Mouse (Mus musculus) neural tube, embryonic 15.5 days (tissue): ENCODE results near the gene Usp4. TPM values are rescaled to one million over a fixed set of nuclear protein-coding genes. Genes with fewer than 3 reads are reported as not detected.
"Not testable (repeated sequence)": the region's sequence is repeated elsewhere in the genome, so short reads cannot be mapped to it uniquely, and the experiment has no call there.

ENCODE experiments used
- ATAC-seq: fragments of 200-750 bp; cut with Nextera tagmentation; 2 replicates; pipeline ENCODE4 v1.8.0; 2017; ENCODE audit warnings: mild to moderate bottlenecking, moderate TSS enrichment, moderate library complexity; ENCODE audit not compliant: low FRiP score
- H3K27ac ChIP-seq: fragments of 300-500 bp; sonication (generic); replicated peaks from 2 replicates; pipeline ENCODE4 v1.5.1; 2015; ENCODE audit warnings: mild to moderate bottlenecking, inconsistent platforms
- H3K27me3 ChIP-seq: fragments of 300-500 bp; sonication (generic); replicated peaks from 2 replicates; pipeline ENCODE4 v1.6.1; 2015; ENCODE audit warnings: inconsistent platforms
- H3K36me3 ChIP-seq: fragments of 300-500 bp; sonication (generic); 2 replicates; pipeline ENCODE4 v1.6.1; 2015; ENCODE audit warnings: inconsistent platforms
- H3K4me1 ChIP-seq: fragments of 300-500 bp; sonication (generic); 2 replicates; pipeline ENCODE4 v1.6.1; 2015; ENCODE audit warnings: inconsistent platforms
- H3K4me2 ChIP-seq: fragments of 300-500 bp; sonication (generic); 2 replicates; pipeline ENCODE4 v1.6.1; 2015; ENCODE audit warnings: inconsistent platforms, mild to moderate bottlenecking, moderate library complexity
- H3K4me3 ChIP-seq: fragments of 300-500 bp; sonication (generic); replicated peaks from 2 replicates; pipeline ENCODE4 v1.5.1; 2015; ENCODE audit warnings: mild to moderate bottlenecking, inconsistent platforms
- H3K9ac ChIP-seq: fragments of 300-500 bp; sonication (generic); replicated peaks from 2 replicates; pipeline ENCODE4 v1.6.1; 2015; ENCODE audit warnings: mild to moderate bottlenecking, inconsistent platforms
- H3K9me3 ChIP-seq: fragments of 300-500 bp; sonication (generic); replicated peaks from 2 replicates; pipeline ENCODE4 v1.6.1; 2016; ENCODE audit warnings: inconsistent platforms
- WGBS: fragments of 180-500 bp; shearing (Covaris S2); methylation state at CpG from one replicate; pipeline ENCODE4 v1.1.7; 2015; ENCODE audit warnings: mixed read lengths; 5-methylcytosine and 5-hydroxymethylcytosine counted together
- polyA plus RNA-seq: library from polyadenylated mRNA; unstranded; fragments of >200 nt; fragmentation: Nextera tagmentation; extraction: Ambion mirVana; gene quantifications from 2 replicates; pipeline ENCODE4 v1.2.1, GENCODE M21; 2015

Usp4 gene
- 110 and 111 TPM in 2 replicates for polyA plus RNA-seq

DNA sequence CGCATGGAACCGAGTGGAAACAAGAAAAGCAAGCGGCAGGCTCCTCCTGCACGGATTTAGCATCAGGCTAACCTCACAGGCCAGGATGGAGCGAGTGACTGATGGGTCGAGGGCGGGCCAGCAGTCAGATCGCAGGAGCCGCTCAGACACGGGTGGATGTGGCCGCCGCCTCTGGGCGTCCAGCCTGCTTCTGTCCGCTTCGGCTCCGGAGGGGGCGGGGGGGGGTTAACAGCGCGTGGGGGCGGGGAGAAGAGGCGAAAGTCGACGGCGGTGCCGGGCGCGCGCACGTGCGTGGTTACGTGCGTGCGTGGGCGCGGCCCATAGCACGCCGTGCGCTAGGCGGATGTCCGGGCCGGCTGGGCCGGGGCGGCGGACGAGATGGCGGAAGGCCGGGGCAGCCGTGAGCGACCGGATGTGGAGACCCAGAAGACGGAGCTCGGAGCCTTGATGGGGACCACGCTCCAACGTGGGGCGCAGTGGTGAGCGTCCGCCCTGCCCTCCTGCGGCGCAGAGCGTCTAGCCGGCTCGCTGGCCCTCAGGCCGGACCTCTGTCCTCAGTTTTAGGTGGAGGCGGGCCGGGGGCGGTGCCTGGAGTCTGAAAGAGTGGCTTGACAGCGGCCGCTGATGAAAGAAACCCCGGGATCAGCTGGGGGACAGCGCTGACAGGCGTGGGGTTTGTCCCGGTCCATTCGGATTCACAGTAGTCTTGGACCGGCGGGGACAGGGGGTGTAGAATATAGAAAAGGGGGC is at the start of gene Usp4:
Gene Usp4 (plus strand): TSS at position 314 of the 750 bp plus-strand sequence.
- H3K27ac ChIP-seq, result peak within 1 kb of the TSS; percentile 98
- H3K9ac ChIP-seq, result peak within 1 kb of the TSS; percentile 90
- H3K9me3 ChIP-seq, result no peaks in the 10 kb centered on the region
- peak; percentile 96 for ATAC-seq
- peak within 1 kb of the TSS; percentile 77 for H3K4me2 ChIP-seq
- peak within 1 kb of the TSS; percentile 75 for H3K4me3 ChIP-seq
- peaks cover 27% of the 10 kb centered on the region for H3K4me1 ChIP-seq
- no peaks in the 10 kb centered on the region for H3K27me3 ChIP-seq
- under 1% methylated on average over 72 of the region's 75 CpGs for WGBS
- H3K36me3 ChIP-seq, result peaks cover 28% of the 10 kb centered on the region

DNA sequence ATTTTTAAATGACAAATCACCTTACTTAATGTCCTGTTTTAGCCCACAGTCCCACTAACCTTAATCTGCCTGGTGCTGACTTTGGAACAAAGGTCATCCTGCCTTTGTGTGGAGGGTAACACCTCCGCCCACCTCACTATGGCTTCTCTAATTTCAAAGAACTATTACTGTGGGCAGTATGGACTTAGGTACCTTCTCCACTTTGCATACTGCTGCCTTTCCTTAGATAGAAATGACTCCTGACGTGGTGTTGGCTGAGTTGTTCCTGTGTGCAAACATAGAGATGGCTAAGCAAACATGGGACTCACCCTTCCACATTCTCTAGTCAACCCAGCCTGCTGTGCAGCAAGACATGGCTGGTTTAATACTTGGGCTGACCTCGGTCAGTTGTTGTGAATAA is 45.8 kb upstream of the Usp4 start:
- ATAC-seq, result no peak
- H3K4me3 ChIP-seq, result no peak overlapping the region
- H3K9ac ChIP-seq, result no peak overlapping the region
- no peak overlapping the region for H3K27ac ChIP-seq
- no peak overlapping the region for H3K4me2 ChIP-seq
- peaks cover 23% of the 10 kb centered on the region for H3K4me1 ChIP-seq
- peaks cover 41% of the 10 kb centered on the region for H3K36me3 ChIP-seq
- whole genome bisulfite sequencing, result 78% methylated on average over 3 of the region's 3 CpGs
- no peaks in the 10 kb centered on the region for H3K27me3 ChIP-seq
- no peaks in the 10 kb centered on the region for H3K9me3 ChIP-seq

DNA sequence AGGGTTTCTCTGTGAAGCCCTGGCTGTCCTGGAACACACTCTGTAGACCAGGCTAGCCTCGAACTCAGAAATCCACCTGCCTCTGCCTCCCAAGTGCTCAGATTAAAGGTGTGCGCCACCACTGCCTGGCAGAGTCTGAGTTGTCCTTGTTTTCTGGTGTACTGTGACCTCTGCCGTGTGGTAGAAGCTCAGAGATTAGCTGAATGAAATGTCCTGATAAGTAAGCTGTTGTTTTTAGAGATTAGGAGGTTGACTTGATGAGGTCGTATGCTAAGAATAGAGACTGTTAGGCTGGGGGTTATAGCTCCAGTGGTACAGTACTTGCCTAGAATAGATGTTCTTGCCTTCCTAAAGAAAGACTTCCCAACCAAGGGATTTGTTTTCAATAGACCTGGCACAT is 42.9 kb upstream of the Usp4 start:
- H3K4me1 ChIP-seq, result peaks cover 46% of the 10 kb centered on the region
- WGBS, result 90% methylated on average over 4 of the region's 4 CpGs

DNA sequence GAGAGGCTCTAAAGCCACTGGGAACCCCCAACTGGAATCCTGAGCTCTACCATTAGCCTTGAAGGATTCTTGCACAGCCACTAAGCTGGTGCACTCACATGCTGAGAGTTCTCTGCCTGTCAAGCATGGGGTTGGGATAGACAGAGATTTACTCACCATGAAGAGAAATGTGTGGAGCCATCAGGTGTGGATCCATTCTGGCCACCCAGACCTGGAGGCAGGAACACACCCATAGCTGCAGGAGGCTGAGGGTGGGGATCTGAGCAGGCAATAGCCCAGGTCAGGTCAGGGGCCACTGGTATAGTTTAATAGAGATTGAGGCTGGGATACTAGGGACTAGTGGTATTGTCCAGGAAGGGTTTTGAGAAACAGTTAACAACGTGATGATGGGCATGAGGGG is 42.5 kb upstream of the Usp4 start:
- Histone ChIP-seq H3K9me3 (no peaks in the 10 kb centered on the region), H3K27ac (peak overlapping the region; percentile 97), H3K4me2 (peak overlapping the region; percentile 92), H3K36me3 (peaks cover 36% of the 10 kb centered on the region), H3K27me3 (no peaks in the 10 kb centered on the region), H3K4me3 (peak overlapping the region; percentile 83), H3K4me1 (peaks cover 50% of the 10 kb centered on the region), H3K9ac (peak overlapping the region; percentile 91)
- 0% methylated on average over 1 of the region's 1 CpGs for WGBS
- ATAC-seq, result no peak; the same call in 1 of the 2 replicates

More for the DNA sequence above, 42.9 kb upstream of the Usp4 start:
- peak overlapping the region; percentile 97; the same call in 1 of the 2 replicates for H3K27ac ChIP-seq
- H3K27me3 ChIP-seq, result no peaks in the 10 kb centered on the region
- peaks cover 36% of the 10 kb centered on the region for H3K36me3 ChIP-seq
- peak overlapping the region; percentile 83 for H3K4me3 ChIP-seq
- H3K9ac ChIP-seq, result peak overlapping the region; percentile 91
- H3K9me3 ChIP-seq, result no peaks in the 10 kb centered on the region
- no peak for ATAC-seq
- H3K4me2 ChIP-seq, result peak overlapping the region; percentile 92

DNA sequence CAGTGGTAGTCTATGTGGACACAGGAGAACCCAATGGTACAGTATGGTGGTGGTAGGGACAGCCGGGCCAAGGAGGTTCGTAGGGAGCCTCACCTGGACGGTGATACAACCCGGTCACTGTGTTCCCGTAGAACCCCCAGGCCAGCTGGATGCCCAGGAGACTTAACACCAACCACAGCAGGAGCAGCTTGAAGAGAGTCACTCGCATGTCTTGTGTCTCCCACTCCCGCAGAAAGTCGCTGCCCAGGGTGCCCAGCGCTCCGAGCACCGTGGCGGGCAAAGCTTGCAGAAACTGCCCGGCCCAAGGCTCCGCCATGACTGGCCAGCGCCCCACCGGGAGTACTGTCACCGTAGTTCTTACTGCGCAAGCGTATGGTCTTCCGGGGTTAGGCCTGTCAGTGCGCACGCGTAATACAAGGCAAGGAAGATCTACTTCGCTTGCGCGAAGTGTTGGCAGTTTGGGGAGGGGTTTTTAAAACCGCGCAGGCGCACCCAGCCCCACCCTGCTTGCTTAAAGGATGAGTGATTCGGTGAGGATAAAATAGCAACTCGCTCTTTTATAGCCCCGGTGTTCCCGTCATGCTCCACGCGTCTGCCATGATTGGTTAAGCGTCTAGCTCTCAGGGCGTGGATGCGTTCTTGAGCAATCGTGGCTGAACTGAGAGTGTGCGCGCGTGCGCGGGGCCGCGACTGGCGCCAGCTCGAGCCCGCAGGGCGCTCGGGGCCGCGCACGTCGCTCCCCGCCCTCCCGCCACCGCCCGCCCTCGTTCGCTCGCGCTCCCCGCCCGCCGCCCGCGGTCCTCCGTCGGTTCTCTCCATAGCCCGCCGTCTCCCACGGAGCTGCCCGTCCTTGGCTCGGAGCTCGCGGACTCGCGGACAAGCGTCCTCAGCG is 41.8 kb upstream of the Usp4 start, which contains the start of the genes Rhoa and Tcta:
Gene Rhoa (plus strand): TSS at position 501 of the 892 bp plus-strand sequence.
Gene Tcta (minus strand): TSS at position 532 of the 892 bp plus-strand sequence.
- Histone ChIP-seq H3K9ac (peak within 1 kb of the TSS; percentile 92), H3K27ac (peak within 1 kb of the TSS; percentile 97), H3K36me3 (peaks cover 29% of the 10 kb centered on the region), H3K9me3 (no peaks in the 10 kb centered on the region), H3K4me1 (peaks cover 55% of the 10 kb centered on the region), H3K4me3 (peak within 1 kb of the TSS; percentile 83), H3K4me2 (peak within 1 kb of the TSS; percentile 92), H3K27me3 (no peaks in the 10 kb centered on the region)
- under 1% methylated on average over 77 of the region's 81 CpGs for WGBS
- peak; percentile 97 for ATAC-seq

DNA sequence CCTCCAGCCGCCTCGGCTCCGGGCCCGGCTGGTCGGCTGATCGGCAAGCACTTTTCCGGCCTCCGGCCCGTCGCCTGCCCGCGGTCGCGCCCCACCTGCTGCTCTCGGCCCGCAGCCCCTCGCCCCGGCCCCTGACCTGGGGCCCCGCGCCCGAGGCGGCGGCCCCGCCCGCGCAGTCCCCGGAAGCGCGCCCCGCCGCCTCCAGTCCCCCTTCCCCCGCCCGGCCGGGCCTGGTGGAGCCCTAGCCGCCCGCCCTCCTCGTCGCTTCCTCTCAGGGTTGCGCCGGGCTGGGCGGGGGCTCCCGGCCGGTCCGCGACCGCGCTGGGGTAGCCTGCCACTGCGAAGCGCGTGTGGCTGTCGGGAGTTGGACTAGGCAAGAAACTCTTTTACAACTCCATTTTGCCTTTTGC is 41.1 kb upstream of the Usp4 start:
- peaks cover 58% of the 10 kb centered on the region for H3K4me1 ChIP-seq
- peak overlapping the region; percentile 97 for H3K27ac ChIP-seq
- no peaks in the 10 kb centered on the region for H3K9me3 ChIP-seq
- peak; percentile 70 for ATAC-seq
- H3K27me3 ChIP-seq, result no peaks in the 10 kb centered on the region
- H3K4me3 ChIP-seq, result peak overlapping the region; percentile 83
- H3K36me3 ChIP-seq, result peaks cover 24% of the 10 kb centered on the region
- peak overlapping the region; percentile 92 for H3K9ac ChIP-seq
- under 1% methylated on average over 51 of the region's 51 CpGs for WGBS
- H3K4me2 ChIP-seq, result peak overlapping the region; percentile 61

DNA sequence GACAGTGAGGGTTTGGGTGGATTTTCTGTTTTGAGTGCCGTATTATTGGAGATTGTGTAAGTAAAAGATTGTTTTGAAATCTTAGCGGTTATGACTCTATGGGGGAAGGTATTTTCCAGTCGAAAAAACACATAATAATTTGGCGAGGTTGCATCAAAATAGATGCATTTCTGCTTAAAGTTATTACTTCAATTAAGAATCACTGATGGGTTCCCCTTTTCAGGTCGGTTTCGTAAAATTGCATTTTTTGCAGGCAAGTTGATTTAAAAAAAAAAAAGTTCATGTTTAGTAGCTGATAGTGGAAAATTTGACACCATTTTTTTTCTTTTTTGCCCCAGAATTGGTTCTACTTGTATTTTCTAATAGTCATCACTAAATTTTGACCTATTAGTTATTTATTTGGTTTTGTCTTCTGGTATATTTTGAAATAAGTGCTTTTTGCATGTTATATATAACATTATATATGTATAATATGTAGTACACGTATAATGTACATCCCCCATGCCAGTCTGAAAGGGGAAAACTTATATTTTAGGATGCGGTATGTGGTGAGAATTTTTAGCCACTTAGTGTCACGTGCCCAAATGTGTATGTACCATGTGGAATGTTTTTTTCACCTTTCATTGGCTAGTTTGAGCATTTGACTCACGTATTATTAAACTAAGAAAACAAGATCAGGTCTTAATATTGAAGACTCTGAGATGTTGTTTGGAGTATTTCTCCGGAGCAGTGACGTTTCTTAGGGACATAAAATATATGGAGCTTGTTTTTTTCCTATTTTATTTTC is 40.4 kb upstream of the Usp4 start:
- Histone ChIP-seq H3K4me3 (peak overlapping the region; percentile 83), H3K9me3 (no peaks in the 10 kb centered on the region), H3K27ac (peak overlapping the region; percentile 97), H3K4me1 (peaks cover 61% of the 10 kb centered on the region), H3K27me3 (no peaks in the 10 kb centered on the region), H3K4me2 (peak overlapping the region; percentile 61), H3K36me3 (peaks cover 20% of the 10 kb centered on the region), H3K9ac (peak overlapping the region; percentile 92)
- ATAC-seq, result no peak
- WGBS, result 19% methylated on average over 12 of the region's 12 CpGs

DNA sequence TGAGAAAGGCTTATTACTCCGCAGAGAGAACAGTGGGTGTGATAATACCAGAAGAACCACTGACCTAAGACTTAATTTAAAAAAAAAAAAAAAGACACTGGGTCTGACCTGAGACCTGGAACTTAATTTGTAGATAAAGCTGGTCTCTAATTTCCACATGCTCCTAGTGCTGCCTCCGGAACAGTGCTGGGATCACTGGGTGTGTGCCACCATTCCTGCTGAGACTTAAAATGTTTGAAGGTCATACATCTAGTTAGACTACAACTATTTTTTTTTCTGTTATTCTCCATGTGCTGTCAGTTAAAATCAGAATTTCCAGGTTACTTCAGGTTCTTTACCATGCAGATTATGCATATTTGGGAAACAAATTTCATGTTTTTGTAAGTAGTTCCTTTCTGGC is 39.5 kb upstream of the Usp4 start:
- Histone ChIP-seq H3K27me3 (no peaks in the 10 kb centered on the region), H3K27ac (no peak overlapping the region), H3K4me1 (peaks cover 59% of the 10 kb centered on the region), H3K9me3 (no peaks in the 10 kb centered on the region), H3K9ac (peak overlapping the region; percentile 24; the same call in 1 of the 2 replicates), H3K4me2 (peak overlapping the region; percentile 61), H3K36me3 (peaks cover 11% of the 10 kb centered on the region), H3K4me3 (peak overlapping the region; percentile 29)
- ATAC-seq, result no peak
- whole genome bisulfite sequencing, result 62% methylated on average over 2 of the region's 2 CpGs

DNA sequence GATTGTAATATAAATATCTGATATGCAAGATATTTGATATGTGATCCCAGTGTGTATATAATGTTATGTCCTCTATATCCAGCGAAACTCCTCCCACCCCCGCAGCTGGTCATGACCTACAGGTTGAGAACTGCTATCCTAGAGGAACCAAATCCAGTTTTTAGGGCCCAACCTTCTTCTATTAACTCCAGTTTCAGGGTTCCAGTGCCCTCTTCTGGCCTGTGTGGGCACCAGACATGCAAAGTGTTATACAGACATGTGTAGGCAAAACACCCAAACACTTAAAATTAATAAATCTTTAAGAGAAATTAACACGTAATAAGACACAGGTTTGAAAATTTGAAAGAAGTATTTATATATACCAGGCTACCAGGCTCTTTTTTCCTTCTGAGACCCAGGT is 30.1 kb upstream of the Usp4 start:
- ATAC-seq, result no peak
- Histone ChIP-seq H3K4me3 (no peak overlapping the region), H3K4me1 (no peaks in the 10 kb centered on the region), H3K4me2 (no peak overlapping the region), H3K9me3 (no peaks in the 10 kb centered on the region), H3K36me3 (peaks cover 4% of the 10 kb centered on the region; the same call in 1 of the 2 replicates), H3K9ac (no peak overlapping the region), H3K27ac (no peak overlapping the region), H3K27me3 (no peaks in the 10 kb centered on the region)
- over 99% methylated on average over 3 of the region's 3 CpGs for WGBS

DNA sequence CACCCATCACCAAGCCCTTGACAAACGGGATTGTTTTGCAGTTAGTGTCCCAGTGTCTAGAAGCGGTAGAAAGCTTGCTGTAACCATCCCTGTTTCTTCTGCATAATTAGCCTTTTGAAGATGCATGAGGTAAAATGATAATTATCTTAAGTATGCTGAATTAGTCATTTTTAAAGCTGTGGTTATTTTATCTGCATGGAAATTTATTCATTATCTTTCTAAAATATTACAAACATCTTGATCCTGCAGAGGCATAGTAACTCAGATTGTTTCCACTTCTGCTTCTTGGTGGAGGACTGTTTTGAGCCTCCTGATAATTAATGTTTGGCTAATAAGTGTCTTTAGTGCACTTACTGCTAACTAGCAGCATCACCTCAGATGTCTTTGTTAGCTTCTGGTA is 29.2 kb upstream of the Usp4 start:
- Histone ChIP-seq H3K27ac (no peak overlapping the region), H3K27me3 (no peaks in the 10 kb centered on the region), H3K4me2 (no peak overlapping the region), H3K4me3 (no peak overlapping the region), H3K9ac (no peak overlapping the region), H3K9me3 (no peaks in the 10 kb centered on the region), H3K4me1 (no peaks in the 10 kb centered on the region), H3K36me3 (peaks cover 4% of the 10 kb centered on the region; the same call in 1 of the 2 replicates)
- ATAC-seq, result no peak
- WGBS, result 75% methylated on average over 2 of the region's 2 CpGs

DNA sequence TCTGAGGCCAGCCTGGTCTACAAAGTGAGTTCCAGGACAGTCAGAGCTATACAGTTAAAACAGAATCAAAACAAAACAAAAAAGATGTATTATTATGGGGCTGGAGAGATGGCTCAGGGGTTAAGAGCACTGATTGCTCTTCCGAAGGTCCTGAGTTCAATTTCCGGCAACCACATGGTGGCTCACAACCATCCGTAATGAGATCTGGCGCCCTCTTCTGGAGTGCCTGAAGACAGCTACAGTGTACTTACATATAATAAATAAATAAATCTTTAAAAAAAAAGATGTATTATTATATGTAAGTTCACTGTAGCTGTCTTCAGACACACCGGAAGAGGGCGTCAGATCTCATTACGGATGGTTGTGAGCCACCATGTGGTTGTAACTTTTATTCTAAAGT is 25.6 kb upstream of the Usp4 start:
- WGBS, result 94% methylated on average over 7 of the region's 7 CpGs
- not testable (repeated sequence) for H3K4me1 ChIP-seq, H3K9ac ChIP-seq, H3K27me3 ChIP-seq, H3K9me3 ChIP-seq, H3K36me3 ChIP-seq, ATAC-seq, H3K27ac ChIP-seq, H3K4me2 ChIP-seq, H3K4me3 ChIP-seq
